Mouse (Mus musculus): ENCODE results near the gene Dok5. TPM values are rescaled to one million over a fixed set of nuclear protein-coding genes. Genes with fewer than 3 reads are reported as not detected.

The Dok5 gene
- polyA plus RNA-seq, 1 experiment from 2014 or later, result 0.37 TPM

- no peak overlapping the region for H3K4me2 ChIP-seq
- H3K27ac ChIP-seq (replicated peaks), result no peak overlapping the region
- no peak for ATAC-seq (ENCODE audit: insufficient read depth)
- 49% methylated on average over 4 of the region's 4 CpGs for WGBS (ENCODE audit: insufficient replicate concordance)
- no peaks in the 10 kb centered on the region for H3K27me3 ChIP-seq
- H3K4me1 ChIP-seq (replicated peaks), result no peaks in the 10 kb centered on the region
- H3K9me3 ChIP-seq (replicated peaks), result 0 out of 2 replicates have a peak, but pooled peaks cover 4% of the 10 kb centered on the region
- H3K36me3 ChIP-seq (replicated peaks), result no peaks in the 10 kb centered on the region
- H3K9ac ChIP-seq, result no peak overlapping the region
- H3K4me3 ChIP-seq (replicated peaks), result no peak overlapping the region
These were observed 129.0 kb downstream of the Dok5 start for GRCm38 (mm10) chr2:170860576-170860975.

- Histone ChIP-seq H3K9me3 (replicated peaks) (0 out of 2 replicates have a peak, but pooled peaks cover 4% of the 10 kb centered on the region), H3K4me2 (no peak overlapping the region), H3K27ac (replicated peaks) (no peak overlapping the region), H3K9ac (no peak overlapping the region), H3K4me1 (replicated peaks) (no peaks in the 10 kb centered on the region), H3K27me3 (no peaks in the 10 kb centered on the region), H3K36me3 (replicated peaks) (no peaks in the 10 kb centered on the region), H3K4me3 (replicated peaks) (no peak overlapping the region)
- 61% methylated on average over 9 of the region's 9 CpGs for WGBS (ENCODE audit: insufficient replicate concordance)
- ATAC-seq (ENCODE audit: insufficient read depth), result no peak
These were observed 131.2 kb downstream of the Dok5 start for GRCm38 (mm10) chr2:170862799-170863198.

GRCm38 (mm10) chr2:170863201-170863600 lies 131.6 kb downstream of the Dok5 start:
- no peaks in the 10 kb centered on the region for H3K27me3 ChIP-seq
- H3K9me3 ChIP-seq (replicated peaks), result 0 out of 2 replicates have a peak, but pooled peaks cover 4% of the 10 kb centered on the region
- no peak overlapping the region for H3K4me3 ChIP-seq (replicated peaks)
- no peak overlapping the region for H3K27ac ChIP-seq (replicated peaks)
- H3K9ac ChIP-seq, result no peak overlapping the region
- no peak for ATAC-seq (ENCODE audit: insufficient read depth)
- WGBS (ENCODE audit: insufficient replicate concordance), result 69% methylated on average over 10 of the region's 10 CpGs
- no peaks in the 10 kb centered on the region for H3K36me3 ChIP-seq (replicated peaks)
- no peak overlapping the region for H3K4me2 ChIP-seq
- no peaks in the 10 kb centered on the region for H3K4me1 ChIP-seq (replicated peaks)

GRCm38 (mm10) chr2:170864043-170864442 lies 132.4 kb downstream of the Dok5 start:
- WGBS (ENCODE audit: insufficient replicate concordance), result 67% methylated on average over 5 of the region's 5 CpGs
- 0 out of 2 replicates have a peak, but pooled peaks cover 4% of the 10 kb centered on the region for H3K9me3 ChIP-seq (replicated peaks)
- no peaks in the 10 kb centered on the region for H3K4me1 ChIP-seq (replicated peaks)
- ATAC-seq (ENCODE audit: insufficient read depth), result no peak
- H3K27ac ChIP-seq (replicated peaks), result no peak overlapping the region
- H3K4me2 ChIP-seq, result no peak overlapping the region
- no peak overlapping the region for H3K4me3 ChIP-seq (replicated peaks)
- H3K27me3 ChIP-seq, result no peaks in the 10 kb centered on the region
- no peak overlapping the region for H3K9ac ChIP-seq
- H3K36me3 ChIP-seq (replicated peaks), result no peaks in the 10 kb centered on the region

- H3K9ac ChIP-seq, result no peak overlapping the region
- no peak overlapping the region for H3K4me3 ChIP-seq (replicated peaks)
- no peak overlapping the region for H3K27ac ChIP-seq (replicated peaks)
- H3K36me3 ChIP-seq (replicated peaks), result no peaks in the 10 kb centered on the region
- H3K9me3 ChIP-seq (replicated peaks), result 0 out of 2 replicates have a peak, but pooled peaks cover 4% of the 10 kb centered on the region
- WGBS (ENCODE audit: insufficient replicate concordance), result 53% methylated on average over 6 of the region's 6 CpGs
- no peaks in the 10 kb centered on the region for H3K4me1 ChIP-seq (replicated peaks)
- no peak overlapping the region for H3K4me2 ChIP-seq
- ATAC-seq (ENCODE audit: insufficient read depth), result no peak
- H3K27me3 ChIP-seq, result no peaks in the 10 kb centered on the region
These were observed 133.2 kb downstream of the Dok5 start for GRCm38 (mm10) chr2:170864820-170865219.

DNA sequence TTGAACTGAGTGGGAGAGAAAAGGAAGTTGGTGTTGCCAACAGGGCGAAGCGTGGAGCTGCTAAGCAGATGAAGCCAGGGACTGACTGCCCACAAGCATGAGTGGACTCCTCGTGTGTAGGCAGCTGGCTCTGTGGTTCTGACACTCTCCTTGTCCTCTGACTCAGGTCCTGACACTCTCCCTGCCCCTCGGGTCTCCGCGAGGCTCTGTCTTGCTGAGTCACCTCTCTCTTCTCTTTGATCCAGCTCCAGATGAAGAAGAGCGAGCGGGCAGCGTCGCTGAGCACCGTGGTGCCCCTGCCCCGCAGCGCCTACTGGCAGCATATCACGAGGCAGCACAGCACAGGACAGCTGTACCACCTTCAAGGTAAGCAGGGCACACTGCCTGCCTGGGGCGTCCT lies 139.0 kb downstream of the Dok5 start:
- no peak overlapping the region for H3K4me3 ChIP-seq (replicated peaks)
- no peak for ATAC-seq (ENCODE audit: insufficient read depth)
- 64% methylated on average over 15 of the region's 15 CpGs for WGBS (ENCODE audit: insufficient replicate concordance)
- no peak overlapping the region for H3K9ac ChIP-seq
- no peaks in the 10 kb centered on the region for H3K9me3 ChIP-seq (replicated peaks)
- no peaks in the 10 kb centered on the region for H3K27me3 ChIP-seq
- H3K27ac ChIP-seq (replicated peaks), result no peak overlapping the region
- no peak overlapping the region for H3K4me2 ChIP-seq
- H3K4me1 ChIP-seq (replicated peaks), result no peaks in the 10 kb centered on the region
- no peaks in the 10 kb centered on the region for H3K36me3 ChIP-seq (replicated peaks)

DNA sequence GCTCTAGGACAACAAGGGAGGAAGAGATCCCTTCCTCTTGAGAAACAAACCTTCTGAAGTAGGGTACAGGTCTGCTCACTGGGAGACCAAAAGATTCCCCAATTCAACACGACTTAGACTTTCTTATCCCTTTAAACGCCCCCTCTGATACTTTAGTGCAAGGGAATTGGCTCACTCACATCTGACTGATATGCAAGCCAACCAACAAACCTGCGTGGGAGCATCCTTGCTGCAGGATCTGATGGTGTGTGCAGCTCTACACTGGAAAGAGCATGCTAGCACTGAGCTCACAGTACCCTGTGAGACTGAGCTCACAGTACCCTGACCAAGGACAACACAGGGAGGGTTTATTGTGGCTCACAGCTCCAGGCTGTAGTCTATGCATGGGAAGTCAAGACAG lies 139.9 kb downstream of the Dok5 start:
- Histone ChIP-seq H3K4me2 (no peak overlapping the region), H3K9ac (no peak overlapping the region), H3K27me3 (no peaks in the 10 kb centered on the region), H3K9me3 (replicated peaks) (no peaks in the 10 kb centered on the region), H3K36me3 (replicated peaks) (no peaks in the 10 kb centered on the region), H3K27ac (replicated peaks) (no peak overlapping the region), H3K4me3 (replicated peaks) (no peak overlapping the region), H3K4me1 (replicated peaks) (no peaks in the 10 kb centered on the region)
- no peak for ATAC-seq (ENCODE audit: insufficient read depth)
- WGBS (ENCODE audit: insufficient replicate concordance), result 69% methylated on average over 3 of the region's 3 CpGs

DNA sequence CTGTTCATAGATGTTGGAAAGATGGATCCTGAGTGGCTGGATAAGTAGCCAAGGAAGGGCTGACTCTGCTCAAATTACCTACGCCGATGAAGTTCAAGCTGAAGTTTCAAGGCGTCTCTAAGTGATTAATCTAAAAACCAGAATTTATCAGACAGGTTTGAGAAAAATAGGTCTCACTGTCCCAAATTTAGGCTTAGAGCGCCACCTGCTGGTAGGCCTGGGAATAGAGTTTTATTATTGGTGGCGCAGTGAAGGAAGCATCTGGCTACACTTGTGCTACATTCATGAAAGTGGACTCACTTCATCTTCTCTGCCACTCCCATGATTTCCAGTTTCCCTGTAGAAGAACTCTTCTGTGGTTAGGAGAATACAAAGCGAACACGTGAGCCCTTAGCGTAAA lies 141.8 kb downstream of the Dok5 start:
- no peak for ATAC-seq (ENCODE audit: insufficient read depth)
- no peaks in the 10 kb centered on the region for H3K4me1 ChIP-seq (replicated peaks)
- no peak overlapping the region for H3K9ac ChIP-seq
- H3K4me2 ChIP-seq, result no peak overlapping the region
- H3K4me3 ChIP-seq (replicated peaks), result no peak overlapping the region
- H3K27ac ChIP-seq (replicated peaks), result no peak overlapping the region
- no peaks in the 10 kb centered on the region for H3K36me3 ChIP-seq (replicated peaks)
- WGBS (ENCODE audit: insufficient replicate concordance), result 10% methylated on average over 8 of the region's 8 CpGs
- H3K27me3 ChIP-seq, result no peaks in the 10 kb centered on the region
- H3K9me3 ChIP-seq (replicated peaks), result no peaks in the 10 kb centered on the region

GRCm38 (mm10) chr2:170877515-170877914 lies 145.9 kb downstream of the Dok5 start:
- ATAC-seq (ENCODE audit: insufficient read depth), result no peak
- Histone ChIP-seq H3K27me3 (no peaks in the 10 kb centered on the region), H3K9me3 (replicated peaks) (no peaks in the 10 kb centered on the region), H3K36me3 (replicated peaks) (no peaks in the 10 kb centered on the region), H3K9ac (no peak overlapping the region), H3K4me2 (no peak overlapping the region), H3K4me3 (replicated peaks) (no peak overlapping the region), H3K27ac (replicated peaks) (no peak overlapping the region), H3K4me1 (replicated peaks) (no peaks in the 10 kb centered on the region)
- 3% methylated on average over 4 of the region's 4 CpGs for WGBS (ENCODE audit: insufficient replicate concordance)

DNA sequence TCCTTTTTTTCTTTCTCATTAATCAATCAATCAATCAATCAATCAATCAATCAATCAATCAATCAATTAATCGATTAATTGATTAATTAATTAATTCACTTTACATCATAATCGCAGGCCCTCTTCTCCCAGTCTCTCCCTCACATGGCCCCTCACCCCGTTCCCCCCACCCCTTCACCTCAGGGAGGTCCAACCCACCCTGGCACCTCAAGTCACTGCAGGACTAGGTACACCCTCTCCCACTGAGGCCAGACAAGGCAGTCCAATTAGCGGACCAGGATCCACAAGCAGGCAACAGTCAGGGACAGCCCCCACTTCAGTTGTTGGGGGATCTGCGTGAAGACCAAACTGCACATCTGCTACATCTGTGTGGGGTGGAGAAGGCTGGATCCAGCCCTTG lies 146.3 kb downstream of the Dok5 start:
- no peak for ATAC-seq (ENCODE audit: insufficient read depth)

DNA sequence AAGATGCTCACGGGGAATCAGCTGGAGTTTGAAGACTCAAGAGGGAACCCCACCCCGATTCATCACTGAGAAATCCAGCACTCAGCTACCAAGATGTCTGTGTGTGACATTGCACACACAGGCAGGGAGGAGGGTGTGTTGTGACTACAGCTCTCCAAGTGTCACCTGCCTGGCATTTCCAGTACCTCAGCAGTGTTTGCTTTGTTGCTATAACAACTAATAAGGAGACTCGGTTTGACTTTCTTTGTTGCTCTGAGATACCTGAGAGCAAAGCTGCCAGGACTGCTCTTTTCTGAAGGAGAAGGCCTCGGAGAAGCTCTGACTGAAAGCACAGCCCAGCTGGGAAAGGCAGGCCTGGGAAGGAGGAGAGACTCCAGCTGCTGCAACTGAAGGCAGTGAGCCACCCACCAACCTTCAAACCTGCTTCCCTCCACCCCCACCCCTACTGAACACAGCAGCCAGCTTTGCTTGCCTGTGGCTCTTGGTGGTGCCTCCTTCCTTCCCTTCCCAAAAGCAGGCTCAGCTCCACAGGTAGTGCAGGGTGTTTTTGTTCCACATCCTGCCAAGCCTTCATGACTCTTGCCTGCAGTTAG lies 152.7 kb downstream of the Dok5 start:
- H3K4me3 ChIP-seq (replicated peaks), result no peak overlapping the region
- H3K4me1 ChIP-seq (replicated peaks), result no peaks in the 10 kb centered on the region
- 42% methylated on average over 4 of the region's 4 CpGs for WGBS (ENCODE audit: insufficient replicate concordance)
- no peaks in the 10 kb centered on the region for H3K9me3 ChIP-seq (replicated peaks)
- H3K27ac ChIP-seq (replicated peaks), result no peak overlapping the region
- H3K27me3 ChIP-seq, result no peaks in the 10 kb centered on the region
- no peak for ATAC-seq (ENCODE audit: insufficient read depth)
- no peaks in the 10 kb centered on the region for H3K36me3 ChIP-seq (replicated peaks)
- H3K4me2 ChIP-seq, result no peak overlapping the region
- H3K9ac ChIP-seq, result no peak overlapping the region

More for the DNA sequence above, 146.3 kb downstream of the Dok5 start:
- no peaks in the 10 kb centered on the region for H3K36me3 ChIP-seq (replicated peaks)
- no peak overlapping the region for H3K9ac ChIP-seq
- no peaks in the 10 kb centered on the region for H3K9me3 ChIP-seq (replicated peaks)
- no peaks in the 10 kb centered on the region for H3K27me3 ChIP-seq
- 51% methylated on average over 5 of the region's 5 CpGs for WGBS (ENCODE audit: insufficient replicate concordance)
- no peak overlapping the region for H3K4me2 ChIP-seq
- no peaks in the 10 kb centered on the region for H3K4me1 ChIP-seq (replicated peaks)
- H3K4me3 ChIP-seq (replicated peaks), result no peak overlapping the region
- no peak overlapping the region for H3K27ac ChIP-seq (replicated peaks)

DNA sequence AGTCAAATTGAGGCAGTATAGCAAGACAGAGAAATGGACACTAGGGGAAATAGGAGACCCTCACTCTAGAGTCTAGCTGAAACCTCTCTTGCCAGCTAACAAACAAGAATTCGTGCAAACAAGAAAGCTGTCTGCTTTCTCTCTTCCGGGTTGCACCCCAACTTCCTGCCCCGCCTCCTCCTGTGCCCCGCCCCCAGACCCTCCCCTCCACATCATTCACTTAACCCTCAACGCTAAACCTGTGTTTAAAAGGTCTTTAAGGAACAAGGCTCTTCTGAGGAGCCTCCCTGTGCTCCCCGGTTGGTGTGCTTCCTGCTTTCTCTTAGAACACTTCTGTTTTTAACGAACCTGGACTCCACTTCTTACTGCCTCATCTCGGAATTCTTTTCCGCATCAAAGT lies 156.4 kb downstream of the Dok5 start:
- no peaks in the 10 kb centered on the region for H3K36me3 ChIP-seq (replicated peaks)
- no peaks in the 10 kb centered on the region for H3K27me3 ChIP-seq
- no peak for ATAC-seq (ENCODE audit: insufficient read depth)
- no peak overlapping the region for H3K27ac ChIP-seq (replicated peaks)
- no peak overlapping the region for H3K4me2 ChIP-seq
- no peak overlapping the region for H3K9ac ChIP-seq
- WGBS (ENCODE audit: insufficient replicate concordance), result 34% methylated on average over 9 of the region's 9 CpGs
- no peaks in the 10 kb centered on the region for H3K9me3 ChIP-seq (replicated peaks)
- no peak overlapping the region for H3K4me3 ChIP-seq (replicated peaks)
- no peaks in the 10 kb centered on the region for H3K4me1 ChIP-seq (replicated peaks)

Data from liver, embryonic 15.5 days (tissue).